Mouse (Mus musculus) mouse embryonic stem cell (cell line): ENCODE results near the gene Tmem101.
"Not testable (repeated sequence)": the region's sequence is repeated elsewhere in the genome, so short reads cannot be mapped to it uniquely, and the experiment has no call there.

Source experiments
- in situ Hi-C, 2 experiments: fragments of 300-500 bp; cut with MboI; formaldehyde crosslinking; loops; 1 replicate in 1 of 2; 3 replicates in 1 of 2; pipeline ENCODE4 v1.14.3; 2019 to 2020; ENCODE audit warnings: low sequenced_read_pairs in 2 of 2, low pct_unique_long_range_greater_than_20kb in 1 of 2, mixed read lengths in 1 of 2; ENCODE audit not compliant: unreplicated experiment in 1 of 2

The Tmem101 gene

GRCm38 (mm10) chr11:102165971-102166722 is 9.9 kb upstream of the Tmem101 start:
- in situ Hi-C loops, result no loop called here

- in situ Hi-C loops, result no loop called here
These were observed 3.6 kb upstream of the Tmem101 start for GRCm38 (mm10) chr11:102159781-102160180.

- in situ Hi-C loops, result not testable (repeated sequence)
These were observed 1.8 kb upstream of the Tmem101 start for GRCm38 (mm10) chr11:102158024-102158423.

GRCm38 (mm10) chr11:102156786-102157089 is 534 bp upstream of the Tmem101 start:
- in situ Hi-C loops, result no loop called here

- in situ Hi-C loops, result loop anchor here in 1 of 2 experiments (10.0 kb wide), 1 partner anchor 83 kb away; no protein-coding TSS in a partner anchor
These were observed 8.8 kb downstream of the Tmem101 start for GRCm38 (mm10) chr11:102147213-102147989.

- in situ Hi-C loops, result loop anchor here in 1 of 2 experiments (10.0 kb wide), 1 partner anchor 82 kb away; no protein-coding TSS in a partner anchor
These were observed 9.7 kb downstream of the Tmem101 start for GRCm38 (mm10) chr11:102146531-102146930.

GRCm38 (mm10) chr11:102146005-102146404 is 10.2 kb downstream of the Tmem101 start:
- in situ Hi-C loops, result loop anchor here in 1 of 2 experiments (10.0 kb wide), 1 partner anchor 81 kb away; no protein-coding TSS in a partner anchor

- in situ Hi-C loops, result loop anchor here in 1 of 2 experiments (10.0 kb wide), 1 partner anchor 81 kb away; no protein-coding TSS in a partner anchor
These were observed 10.7 kb downstream of the Tmem101 start, which contains the start of gene Nags for GRCm38 (mm10) chr11:102145471-102146001. Gene Nags (plus strand): TSS chr11:102145513.

- in situ Hi-C loops, result loop anchor here in 1 of 2 experiments (10.0 kb wide), 1 partner anchor 80 kb away; no protein-coding TSS in a partner anchor
These were observed 11.2 kb downstream of the Tmem101 start for GRCm38 (mm10) chr11:102144957-102145470.

- in situ Hi-C loops, result loop anchor here in 1 of 2 experiments (10.0 kb wide), 1 partner anchor 78 kb away; no protein-coding TSS in a partner anchor
These were observed 13.8 kb downstream of the Tmem101 start for GRCm38 (mm10) chr11:102142355-102142754.

GRCm38 (mm10) chr11:102140508-102140907 is 15.7 kb downstream of the Tmem101 start:
- in situ Hi-C loops, result loop anchor here in 1 of 2 experiments (10.0 kb wide), 1 partner anchor 76 kb away; no protein-coding TSS in a partner anchor

- in situ Hi-C loops, result loop anchor here (5.0 kb wide), 1 partner anchor 36 kb away; the partner anchor contains the start of gene Ppy (in 2 of the 2)
These were observed 17.8 kb downstream of the Tmem101 start for GRCm38 (mm10) chr11:102138447-102138740.

GRCm38 (mm10) chr11:102137625-102138446 is 18.4 kb downstream of the Tmem101 start:
- in situ Hi-C loops, result loop anchor here (5.0 kb wide), 1 partner anchor 36 kb away; the partner anchor contains the start of gene Ppy (in 2 of the 2)

- in situ Hi-C loops, result no loop called here
These were observed 21.7 kb downstream of the Tmem101 start for GRCm38 (mm10) chr11:102134516-102134915.

- in situ Hi-C loops, result no loop called here
These were observed 38.8 kb downstream of the Tmem101 start for GRCm38 (mm10) chr11:102117386-102117785.

- in situ Hi-C loops, result no loop called here
These were observed 40.0 kb downstream of the Tmem101 start for GRCm38 (mm10) chr11:102116241-102116640.

GRCm38 (mm10) chr11:102111576-102111975 is 44.6 kb downstream of the Tmem101 start:
- in situ Hi-C loops, result no loop called here

- in situ Hi-C loops, result no loop called here
These were observed 48.5 kb downstream of the Tmem101 start, which contains the start of gene Pyy for GRCm38 (mm10) chr11:102107732-102108131. Gene Pyy (minus strand): TSS chr11:102107832.
